Mouse (Mus musculus): ENCODE measurements around the gene Rabgap1. TPM values are rescaled to one million over a fixed set of nuclear protein-coding genes. Genes with fewer than 3 reads are reported as not detected.

Rabgap1 gene
- total RNA-seq (2023): 10 to 100 TPM; 42.2 to 43.5 TPM

GRCm38 (mm10) chr2:37442611-37443591 is at the start of gene Rabgap1, which contains the start of the genes Zbtb26 and Zbtb6:
Gene Rabgap1 (plus strand): TSS chr2:37443279.
Gene Zbtb26 (minus strand): TSS chr2:37443135.
Gene Zbtb6 (minus strand): TSS chr2:37443171.

DNA sequence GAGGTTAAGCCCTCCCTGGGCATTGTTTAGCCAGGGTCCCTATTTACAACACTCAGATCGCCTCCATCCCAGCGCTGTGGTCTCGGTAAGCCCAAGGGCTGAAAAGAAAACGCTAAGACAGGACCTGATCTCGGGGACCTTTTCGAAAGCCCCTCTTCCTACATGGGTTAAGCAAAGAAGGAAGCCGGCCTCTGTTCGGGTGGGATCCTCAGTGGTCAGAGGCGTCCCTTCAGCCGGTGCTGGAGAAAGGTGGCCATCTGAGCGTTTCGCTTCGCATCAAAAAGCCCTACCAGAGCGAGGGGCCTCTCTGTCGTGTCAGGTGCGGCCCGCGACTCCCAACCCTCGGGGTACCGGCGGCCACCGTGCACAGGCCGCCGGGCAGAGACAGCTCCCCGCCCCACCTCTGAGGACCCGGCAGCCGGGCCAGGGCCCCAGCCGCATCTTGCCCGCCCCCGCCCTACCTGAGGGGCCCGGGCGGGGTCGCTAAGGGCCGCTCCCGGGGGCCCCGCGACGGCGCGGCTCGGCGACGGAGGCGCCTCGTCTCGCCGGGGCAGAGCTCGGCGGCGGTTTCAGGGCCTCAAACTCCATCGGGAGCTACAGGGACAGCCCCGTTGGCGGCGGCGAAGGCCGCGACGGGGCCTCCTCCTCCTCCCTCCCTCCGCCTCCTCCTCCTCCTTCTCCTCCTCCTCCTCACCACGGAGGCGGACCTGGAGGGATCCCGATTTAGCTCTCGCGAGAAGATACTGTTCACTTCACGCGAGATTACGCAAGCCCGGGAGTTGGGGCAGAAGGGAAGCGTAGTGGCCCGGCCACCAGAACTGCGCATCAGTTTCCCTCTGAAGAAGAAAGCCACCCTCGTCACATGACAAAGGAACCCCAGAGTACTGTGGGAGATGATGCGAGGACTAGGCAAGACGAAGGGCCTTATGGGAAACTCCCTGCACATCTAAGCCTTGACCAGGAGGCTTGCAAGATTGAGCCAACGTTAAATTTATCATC is 20.5 kb upstream of the Rabgap1 start, which contains the start of gene Rc3h2:
TSS of gene Rc3h2 (minus strand) at position 598 of the 999 bp plus-strand sequence.

GRCm38 (mm10) chr2:37516030-37516710 is 73.1 kb downstream of the Rabgap1 start, which contains the start of gene Gpr21:
Gene Gpr21 (plus strand): TSS chr2:37516332.

Other genes starting within 250 kb of the Rabgap1 start
- not detected for gene Olfr366, start 231.7 kb upstream of the Rabgap1 start, total RNA-seq (2023)
- not detected for gene Olfr368, start 116.8 kb upstream of the Rabgap1 start, total RNA-seq (2023)
- gene Pdcl, start 83.9 kb upstream of the Rabgap1 start, total RNA-seq (2023): 10 to 100 TPM; 24.8 to 26.2 TPM
- gene Rc3h2, start 20.4 kb upstream of the Rabgap1 start, total RNA-seq (2023): 10 to 100 TPM; 61.8 to 63.5 TPM
- 1 to 10 TPM; 4.1 to 6.1 TPM for gene Zbtb26, start 144 bp upstream of the Rabgap1 start, total RNA-seq (2023)
- gene Zbtb6, start 108 bp upstream of the Rabgap1 start, total RNA-seq (2023): 10 to 100 TPM; 16.2 to 17.2 TPM
- gene Gpr21, start 73.1 kb downstream of the Rabgap1 start, total RNA-seq (2023): 1 to 10 TPM; 4.9 to 5.8 TPM